Mouse (Mus musculus) adrenal gland, adult 18-20 months (tissue): ENCODE data around the gene Sv2b. TPM values are rescaled to one million over a fixed set of nuclear protein-coding genes. Genes with fewer than 3 reads are reported as not detected.

ENCODE experiments used
- DNase-seq, 2 experiments: peaks; one replicate each; pipeline ENCODE4 v3.0.0; 2021 to 2022; ENCODE audit warnings: low spot score in 2 of 2
- total RNA-seq, 2 experiments: library from RNA; stranded (reverse); gene quantifications; 1 replicate in 1 of 2; 2 replicates in 1 of 2; pipeline ENCODE4 v1.2.3; 2021

Gene Sv2b
- total RNA-seq, 2 experiments from 2014 or later: 0.07 to 0.10 TPM

DNA sequence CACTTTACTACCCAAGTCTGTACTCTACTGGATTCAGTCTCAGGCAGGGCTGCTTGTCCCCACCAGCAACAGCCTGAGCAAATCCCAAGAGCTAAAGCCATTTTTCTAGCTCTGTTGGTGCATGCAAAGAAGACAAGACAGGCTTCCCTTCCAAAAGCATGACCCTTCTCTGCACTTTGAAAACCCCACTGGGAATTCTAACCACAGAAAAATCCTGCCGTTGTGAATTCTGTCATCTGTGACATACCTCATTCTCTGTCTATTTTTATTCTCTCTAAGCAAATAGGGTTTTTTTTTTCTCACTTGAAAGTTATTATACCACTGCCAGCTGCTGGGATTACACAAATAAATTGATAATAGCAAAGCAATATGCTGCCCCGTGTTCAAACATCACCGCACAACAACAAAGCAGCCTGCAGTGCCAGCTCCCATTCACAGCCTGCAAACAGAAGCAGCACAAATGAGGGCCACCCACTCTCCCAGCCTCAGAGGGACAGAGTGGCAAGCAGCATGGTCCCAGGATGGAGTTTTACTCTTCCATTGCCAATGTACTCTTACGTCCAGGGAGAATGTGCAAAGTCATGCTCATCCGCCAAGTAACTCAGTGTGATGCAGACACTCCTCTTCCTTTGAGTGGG, 13.7 kb downstream of the Sv2b start:
- DNase-seq: no peak

- no peak for DNase-seq
These were observed 16.8 kb downstream of the Sv2b start for GRCm38 (mm10) chr7:75292246-75292645.

GRCm38 (mm10) chr7:75290554-75290953, 18.5 kb downstream of the Sv2b start:
- no peak for DNase-seq

GRCm38 (mm10) chr7:75287237-75287636, 21.8 kb downstream of the Sv2b start:
- DNase-seq: no peak

GRCm38 (mm10) chr7:75282951-75283350, 26.1 kb downstream of the Sv2b start:
- no peak for DNase-seq

GRCm38 (mm10) chr7:75282080-75282650, 26.9 kb downstream of the Sv2b start:
- no peak for DNase-seq

DNA sequence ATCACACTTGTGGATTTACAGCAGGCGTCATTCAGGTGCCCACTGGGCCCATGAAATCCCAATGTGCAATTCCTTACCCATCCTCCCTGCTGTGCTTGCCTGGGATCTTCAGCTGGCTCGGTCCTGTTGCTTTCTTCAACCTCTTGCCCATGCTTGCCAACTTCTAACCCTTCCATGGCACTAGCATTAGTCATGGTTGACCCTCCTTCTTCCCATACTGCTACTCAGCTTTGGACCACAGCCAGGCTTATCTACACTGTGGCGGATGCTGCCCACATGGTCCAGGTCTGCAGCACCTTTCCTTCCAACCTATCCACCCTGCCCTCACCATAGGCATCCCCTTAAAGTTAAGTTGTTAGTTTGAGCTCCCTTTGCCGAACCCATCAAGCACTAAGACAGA, 28.0 kb downstream of the Sv2b start:
- no peak for DNase-seq

DNA sequence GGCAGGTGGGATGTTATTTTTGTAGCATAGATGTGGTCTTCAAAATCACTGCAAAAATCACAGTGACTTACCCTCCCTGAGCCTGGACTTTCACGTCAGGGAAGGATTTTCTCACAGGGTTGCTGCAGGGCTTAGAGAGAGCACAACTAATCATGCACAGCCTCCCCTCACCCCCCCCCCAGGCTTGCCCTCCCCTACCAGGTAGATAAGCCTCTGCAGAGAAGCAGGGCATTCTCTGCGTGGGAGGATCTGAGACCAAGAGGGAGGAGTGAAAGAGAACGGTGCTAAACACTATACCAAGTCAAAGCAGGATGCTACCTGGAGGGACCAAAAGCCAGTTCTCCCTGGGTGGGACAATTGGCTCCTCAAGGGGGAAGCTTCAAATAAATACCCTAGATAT, 31.2 kb downstream of the Sv2b start:
- no peak for DNase-seq

- DNase-seq: no peak
These were observed 32.3 kb downstream of the Sv2b start for GRCm38 (mm10) chr7:75276739-75277138.

DNA sequence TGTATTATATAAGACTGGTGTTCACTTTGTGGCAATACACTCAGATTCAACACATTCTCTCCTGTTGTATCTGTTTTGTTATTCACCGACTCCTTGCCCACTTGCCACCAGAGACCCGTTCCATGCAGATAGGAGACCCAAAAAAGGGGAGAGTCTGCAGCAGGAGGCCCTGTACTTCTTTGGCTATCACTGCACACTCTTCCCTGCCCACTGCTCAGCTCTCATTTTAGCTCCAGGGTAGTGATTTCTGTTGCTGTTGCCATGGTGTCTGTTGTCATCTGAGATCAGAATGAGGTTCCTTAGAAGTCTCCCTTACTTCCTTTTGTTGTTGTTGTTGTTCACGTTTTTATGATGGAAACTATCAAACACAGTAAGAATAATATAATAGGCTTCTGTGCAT, 34.5 kb downstream of the Sv2b start:
- DNase-seq: no peak

DNA sequence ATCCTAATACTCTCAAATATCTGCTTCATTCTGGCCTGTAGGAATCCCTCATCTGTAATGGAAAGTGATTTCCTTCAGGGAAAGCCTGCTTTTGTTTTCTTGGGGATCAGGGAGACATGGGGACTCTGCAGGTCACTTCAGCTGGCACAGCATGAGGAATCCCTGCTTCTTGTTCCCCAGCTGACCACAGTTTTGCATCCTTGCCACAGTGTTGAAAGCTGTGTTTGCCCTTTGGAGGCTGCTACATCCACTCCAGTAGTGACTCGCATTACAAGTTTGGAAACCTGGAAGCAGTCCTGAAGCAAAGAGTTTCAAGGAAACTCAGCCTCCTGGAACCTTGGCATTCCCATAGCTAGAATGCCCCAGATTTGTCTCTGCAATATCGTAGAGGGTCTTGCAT, 35.4 kb downstream of the Sv2b start:
- DNase-seq: no peak

DNA sequence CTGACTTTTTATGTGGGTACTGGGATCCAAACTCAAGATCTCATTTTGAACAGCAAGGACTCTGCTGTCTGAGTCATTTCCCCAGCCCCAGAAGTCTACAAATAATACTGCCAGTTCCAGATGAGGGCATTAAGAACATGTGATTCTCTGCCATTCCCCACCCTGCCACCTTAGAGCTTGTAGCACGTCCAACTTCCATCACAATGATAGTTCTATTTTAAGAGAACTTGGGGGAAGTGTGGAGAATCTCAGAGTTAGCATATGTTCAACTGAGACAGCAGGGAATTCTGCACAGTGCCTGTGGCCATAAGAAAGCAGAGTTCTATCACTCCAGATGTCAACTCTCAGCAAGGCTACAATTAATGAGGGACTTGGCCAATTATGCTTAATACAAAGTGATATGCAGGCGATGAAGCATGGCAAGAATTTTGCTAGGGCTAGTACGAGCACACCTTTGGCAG, 37.1 kb downstream of the Sv2b start:
- no peak for DNase-seq

- DNase-seq: no peak
These were observed 37.8 kb downstream of the Sv2b start for GRCm38 (mm10) chr7:75271306-75271705.

- DNase-seq: no peak
These were observed 41.8 kb downstream of the Sv2b start for GRCm38 (mm10) chr7:75267236-75267635.

GRCm38 (mm10) chr7:75265241-75265640, 43.8 kb downstream of the Sv2b start:
- DNase-seq: no peak

- no peak for DNase-seq
These were observed 49.1 kb downstream of the Sv2b start for GRCm38 (mm10) chr7:75259945-75260344.

- no peak for DNase-seq
These were observed 55.3 kb downstream of the Sv2b start for GRCm38 (mm10) chr7:75253611-75254250.

DNA sequence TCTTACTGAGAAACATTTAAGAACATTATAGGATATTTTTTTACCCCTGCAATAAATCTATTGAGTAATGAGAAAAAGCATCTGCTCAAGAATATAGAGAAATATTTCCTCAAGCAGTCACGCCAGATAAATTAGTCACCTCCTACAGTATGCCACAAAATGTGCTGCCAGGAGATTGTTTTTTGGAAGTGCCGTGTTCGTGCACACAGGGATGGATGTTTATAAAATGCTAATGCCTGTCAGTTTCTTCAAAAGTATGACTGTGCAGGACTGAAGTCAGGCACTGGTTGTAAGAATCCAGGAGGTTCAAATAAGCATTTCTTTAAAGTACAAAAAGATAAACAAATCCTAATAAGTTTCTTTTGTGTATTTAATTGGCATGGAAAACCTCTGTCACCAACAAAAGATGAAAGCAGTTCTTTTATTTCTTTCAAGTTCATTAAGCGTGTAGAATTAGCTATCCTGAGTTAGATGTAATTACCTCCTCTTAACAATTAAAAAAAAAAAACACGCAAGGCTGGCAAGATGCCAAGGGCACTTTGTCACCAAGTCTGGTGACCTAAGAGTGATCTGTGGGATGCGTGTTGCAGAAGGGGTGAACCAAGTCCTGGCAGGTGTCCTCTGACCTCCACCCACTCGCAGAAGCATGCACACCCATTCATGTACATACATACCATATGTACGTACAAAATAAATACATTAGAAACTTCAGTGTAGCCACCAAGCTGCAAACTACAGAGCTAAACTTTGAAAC, 68.1 kb downstream of the Sv2b start:
- no peak for DNase-seq

DNA sequence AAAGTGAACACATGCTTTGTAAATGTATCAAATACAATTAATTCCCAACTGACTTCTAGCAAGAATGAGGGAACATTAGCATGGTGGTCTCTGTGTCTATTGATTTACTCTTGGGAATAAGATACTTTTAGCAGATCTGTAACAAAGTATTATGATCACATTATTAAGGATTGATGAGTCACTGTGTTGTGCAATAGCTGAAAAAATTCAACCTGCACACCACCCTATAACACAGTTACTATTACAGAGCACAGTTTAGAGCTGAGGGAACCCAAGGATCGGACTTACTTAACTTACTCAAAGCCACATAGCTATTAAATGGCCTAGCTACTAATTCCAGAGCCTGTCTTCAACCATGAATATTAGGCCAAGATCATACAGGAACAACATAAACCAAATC, 72.7 kb downstream of the Sv2b start:
- no peak for DNase-seq

GRCm38 (mm10) chr7:75224206-75224605, 84.9 kb downstream of the Sv2b start:
- DNase-seq: no peak

DNA sequence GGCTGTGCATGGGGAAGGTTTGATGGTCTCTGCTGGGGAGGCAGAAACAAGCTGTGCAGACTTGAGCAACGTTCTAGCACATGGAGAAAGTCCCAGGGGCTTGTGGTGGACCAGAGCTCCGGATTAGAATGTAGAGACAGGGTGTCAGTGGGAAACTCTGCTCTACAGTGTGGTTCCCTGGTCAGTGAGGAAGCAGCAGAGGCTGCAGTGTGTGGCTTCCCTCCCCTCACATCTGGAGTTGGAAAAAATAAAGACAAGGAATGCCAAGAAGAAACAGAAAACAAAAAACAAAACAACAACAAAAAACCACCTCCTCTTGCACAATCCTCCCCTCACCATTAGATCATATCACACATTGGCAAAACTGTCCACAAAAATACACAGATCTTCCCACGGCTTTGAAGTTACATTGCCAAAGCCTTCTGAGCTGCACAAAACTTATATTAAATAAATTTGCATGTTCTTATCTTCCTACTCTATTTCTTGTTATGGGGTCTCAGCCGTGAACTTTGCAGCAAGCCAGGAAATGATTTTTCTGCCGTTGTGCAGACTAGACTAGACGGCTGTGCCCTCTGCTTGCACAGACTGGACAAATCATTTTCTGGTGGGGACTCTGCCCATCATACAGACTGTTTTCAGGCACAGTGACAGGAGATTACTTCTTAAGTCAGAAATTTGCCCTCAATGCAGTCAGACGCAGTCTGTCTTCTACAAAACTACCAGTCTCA, 86.2 kb downstream of the Sv2b start:
- DNase-seq: no peak
